Mouse (Mus musculus) erythroblast, embryonic 14.5 days (primary cell): ENCODE results near the gene Fgf22.

Experiments
- GATA1 ChIP-seq: IDR thresholded peaks from 2 replicates; pipeline ENCODE4 v1.6.1; 2012; ENCODE audit warnings: low read length, inconsistent platforms, mixed read lengths
- TAL1 ChIP-seq: IDR thresholded peaks from 3 replicates; pipeline ENCODE4 v1.6.1; 2012; ENCODE audit warnings: low read length, inconsistent platforms, mixed read lengths

GRCm38 (mm10) chr10:79723692-79724091, 31.2 kb upstream of the Fgf22 start:
- TF ChIP-seq GATA1 (no peak), TAL1 (no peak)
